Mouse (Mus musculus) liver, embryonic 14.5 days (tissue): Measurements from ENCODE around the gene Tor4a.

Source experiments
- CTCF ChIP-seq: IDR thresholded peaks from 2 replicates; pipeline ENCODE4 v1.5.1; 2016; ENCODE audit warnings: antibody characterized with exemption, low read depth, control low read depth
- EP300 ChIP-seq: IDR thresholded peaks from 2 replicates; pipeline ENCODE4 v1.6.1; 2016; ENCODE audit warnings: antibody characterized with exemption, low read depth

DNA sequence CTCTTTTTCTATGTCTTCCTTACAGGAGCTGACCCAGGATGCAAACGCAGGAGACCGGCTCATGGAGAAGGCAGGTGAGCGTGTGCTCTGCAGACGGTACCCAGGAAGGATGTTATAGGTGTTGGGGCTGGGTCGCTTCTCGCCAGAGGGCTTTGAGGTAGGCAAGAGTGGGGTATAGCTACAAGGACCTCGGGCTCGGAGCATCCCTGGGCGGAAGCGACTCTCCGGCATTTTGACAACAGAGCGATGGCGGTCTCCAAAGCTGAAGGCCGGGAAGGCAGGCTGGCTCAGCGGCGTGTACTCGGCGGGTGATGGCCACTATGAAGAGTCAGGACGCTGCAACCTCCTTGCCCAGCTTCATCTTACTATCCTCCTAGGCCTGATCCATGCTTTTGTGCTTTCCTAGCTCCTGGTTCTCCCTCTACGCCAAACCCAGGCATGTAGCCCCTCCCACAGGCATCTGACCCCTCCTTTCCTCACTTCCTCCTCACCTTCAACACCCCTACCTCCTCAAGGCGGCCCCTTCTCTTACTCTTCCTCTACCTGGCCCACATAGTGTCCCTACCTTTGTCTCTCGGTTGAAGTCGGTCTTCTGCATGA is 16.7 kb upstream of the Tor4a start:
- TF ChIP-seq CTCF (no peak), EP300 (no peak)
